Mouse (Mus musculus): ENCODE results near the gene Slco3a1. TPM values are rescaled to one million over a fixed set of nuclear protein-coding genes. Genes with fewer than 3 reads are reported as not detected.
A peak's percentile ranks its signal among the peaks of the same experiment; 100 is the strongest.

The Slco3a1 gene
- polyA plus RNA-seq, 1 experiment from 2014 or later = 12.4 TPM

- Histone ChIP-seq H3K36me3 (ENCODE audit: control insufficient read depth, insufficient read depth, low read length) (no peaks in the 10 kb centered on the region), H3K27me3 (replicated peaks; ENCODE audit: control insufficient read depth, insufficient read depth, low read length) (no peaks in the 10 kb centered on the region), H3K4me3 (ENCODE audit: low read depth, low read length) (no peak overlapping the region), H3K4me2 (ENCODE audit: low read length) (no peak overlapping the region), H3K9me3 (replicated peaks; ENCODE audit: control insufficient read depth, low read length) (no peaks in the 10 kb centered on the region; the same call in 1 of the 2 replicates), H3K4me1 (ENCODE audit: control insufficient read depth, insufficient read depth, low read length) (peaks cover 17% of the 10 kb centered on the region), H3K27ac (ENCODE audit: low read depth, low read length) (peak overlapping the region; percentile 44; the same call in 1 of the 2 replicates), H3K9ac (ENCODE audit: low read length) (no peak overlapping the region)
- ATAC-seq = peak; percentile 81
- 19% methylated on average over 4 of the region's 4 CpGs for WGBS
- DNase-seq (ENCODE audit: low spot score) = peak; percentile 70
Observed at GRCm38 (mm10) chr7:74240459-74241172, 314.0 kb downstream of the Slco3a1 start.

Small RNAs within 50 kb of the gene (microRNA-seq; reads per million reads assigned to microRNA genes)
- not detected for gene Gm27459
